Mouse (Mus musculus) forebrain, embryonic 11.5 days (tissue): ENCODE results near the gene Elk3. TPM values are rescaled to one million over a fixed set of nuclear protein-coding genes. Genes with fewer than 3 reads are reported as not detected.
"Not testable (repeated sequence)": the region's sequence is repeated elsewhere in the genome, so short reads cannot be mapped to it uniquely, and the experiment has no call there.

Experiments used
- ATAC-seq: fragments of 200-750 bp; cut with Nextera tagmentation; replicated peaks from 2 replicates; pipeline ENCODE4 v1.8.0; 2017; ENCODE audit warnings: moderate TSS enrichment; ENCODE audit not compliant: low FRiP score
- DNase-seq: peaks from one replicate; pipeline ENCODE4 v3.0.0-alpha.2; 2017; ENCODE audit warnings: low spot score
- H3K27ac ChIP-seq: fragments of 300-500 bp; sonication (generic); 2 replicates; pipeline ENCODE4 v1.5.1; 2014; ENCODE audit warnings: low read depth, low read length
- H3K27me3 ChIP-seq: fragments of 300-500 bp; sonication (generic); 2 replicates; pipeline ENCODE4 v1.6.1; 2014; ENCODE audit warnings: mild to moderate bottlenecking, low read length, mixed read lengths; ENCODE audit not compliant: control insufficient read depth, insufficient read depth
- H3K36me3 ChIP-seq: fragments of 300-500 bp; sonication (generic); 2 replicates; pipeline ENCODE4 v1.6.1; 2014; ENCODE audit warnings: mild to moderate bottlenecking, low read length, moderate library complexity, mixed read lengths; ENCODE audit not compliant: control insufficient read depth, insufficient read depth
- H3K4me1 ChIP-seq: fragments of 300-500 bp; sonication (generic); replicated peaks from 2 replicates; pipeline ENCODE4 v1.6.1; 2014; ENCODE audit warnings: low read length, mixed read lengths; ENCODE audit not compliant: control insufficient read depth, insufficient read depth
- H3K4me2 ChIP-seq: fragments of 300-500 bp; sonication (generic); 2 replicates; pipeline ENCODE4 v1.6.1; 2014; ENCODE audit warnings: low read depth, mild to moderate bottlenecking, low read length, moderate library complexity, mixed read lengths; ENCODE audit not compliant: severe bottlenecking
- H3K4me3 ChIP-seq: fragments of 300-500 bp; sonication (generic); 2 replicates; pipeline ENCODE4 v1.5.1; 2014; ENCODE audit warnings: low read depth, low read length
- H3K9ac ChIP-seq: fragments of 300-500 bp; sonication (generic); 2 replicates; pipeline ENCODE4 v1.6.1; 2014; ENCODE audit warnings: low read length
- H3K9me3 ChIP-seq: fragments of 300-500 bp; sonication (generic); 2 replicates; pipeline ENCODE4 v1.6.1; 2016; ENCODE audit warnings: low read length, mixed read lengths; ENCODE audit not compliant: control insufficient read depth
- WGBS: fragments of 180-500 bp; shearing (Covaris S2); extraction: QIAGEN DNeasy Blood & Tissue Kit; methylation state at CpG from one replicate; pipeline ENCODE4 v1.1.7; 2014; 5-methylcytosine and 5-hydroxymethylcytosine counted together
- polyA plus RNA-seq: library from polyadenylated mRNA; unstranded; fragments of >200 nt; fragmentation: Nextera tagmentation; extraction: Ambion mirVana; gene quantifications from 2 replicates; pipeline ENCODE4 v1.2.1, GENCODE M21; 2014

The Elk3 gene
- 13.8 and 16.5 TPM in 2 replicates for polyA plus RNA-seq

GRCm38 (mm10) chr10:93310721-93311411, at the start of gene Elk3:
Gene Elk3, minus strand, starts transcription at chr10:93311135.
- Histone ChIP-seq H3K9me3 (no peaks in the 10 kb centered on the region), H3K4me3 (peak within 1 kb of the TSS; percentile 58), H3K27me3 (peaks cover 2% of the 10 kb centered on the region; the same call in 1 of the 2 replicates), H3K4me1 (peaks cover 2% of the 10 kb centered on the region; the same call in 1 of the 2 replicates), H3K36me3 (no peaks in the 10 kb centered on the region), H3K27ac (peak within 1 kb of the TSS; percentile 55), H3K9ac (peak within 1 kb of the TSS; percentile 73), H3K4me2 (peak within 1 kb of the TSS; percentile 97)
- ATAC-seq (peak; percentile 67), DNase-seq (peak; percentile 82)
- under 1% methylated on average over 49 of the region's 53 CpGs for WGBS

- DNase-seq (no peak), ATAC-seq (no peak)
- 51% methylated on average over 3 of the region's 3 CpGs for WGBS
- no peaks in the 10 kb centered on the region for H3K27me3 ChIP-seq
- H3K4me2 ChIP-seq, result no peak overlapping the region
- H3K36me3 ChIP-seq, result no peaks in the 10 kb centered on the region
- no peaks in the 10 kb centered on the region for H3K9me3 ChIP-seq
- no peaks in the 10 kb centered on the region for H3K4me1 ChIP-seq
- H3K27ac ChIP-seq, result no peak overlapping the region
- no peak overlapping the region for H3K4me3 ChIP-seq
- H3K9ac ChIP-seq, result no peak overlapping the region
These were observed 49.7 kb upstream of the Elk3 start for GRCm38 (mm10) chr10:93360623-93361022.

GRCm38 (mm10) chr10:93360190-93360589, 49.3 kb upstream of the Elk3 start:
- not testable (repeated sequence) for DNase-seq, H3K9me3 ChIP-seq, H3K27ac ChIP-seq, H3K9ac ChIP-seq, H3K4me1 ChIP-seq, H3K27me3 ChIP-seq, H3K36me3 ChIP-seq, H3K4me3 ChIP-seq, H3K4me2 ChIP-seq, ATAC-seq
- 75% methylated on average over 4 of the region's 4 CpGs for WGBS

- Histone ChIP-seq H3K27ac (no peak overlapping the region), H3K4me3 (no peak overlapping the region), H3K9me3 (no peaks in the 10 kb centered on the region), H3K9ac (no peak overlapping the region), H3K4me2 (no peak overlapping the region), H3K36me3 (no peaks in the 10 kb centered on the region), H3K27me3 (no peaks in the 10 kb centered on the region), H3K4me1 (no peaks in the 10 kb centered on the region)
- DNase-seq, result no peak
- no peak for ATAC-seq
- WGBS, result 84% methylated on average over 7 of the region's 7 CpGs
These were observed 48.5 kb upstream of the Elk3 start for GRCm38 (mm10) chr10:93359339-93359863.

DNA sequence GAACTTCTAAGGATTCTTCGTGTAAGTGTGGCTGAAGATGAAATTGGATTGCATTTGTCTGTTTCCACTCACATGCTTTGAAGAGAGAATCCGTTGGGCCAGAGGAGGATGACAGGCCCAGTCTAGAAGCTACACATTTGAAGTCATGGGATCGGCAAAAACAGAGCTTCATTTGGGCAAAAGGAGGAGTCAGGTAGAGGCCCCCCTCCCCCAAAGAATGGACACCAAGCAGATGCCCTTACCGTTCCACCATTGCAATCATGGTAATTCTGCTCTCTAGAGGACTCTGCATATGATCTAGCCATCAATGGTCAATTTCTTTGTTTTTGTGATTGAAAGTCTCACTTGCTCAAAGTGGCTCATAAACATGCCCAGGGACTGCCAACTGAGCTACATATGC, 47.9 kb upstream of the Elk3 start:
- DNase-seq, result no peak
- Histone ChIP-seq H3K4me1 (no peaks in the 10 kb centered on the region), H3K9ac (no peak overlapping the region), H3K27ac (no peak overlapping the region), H3K4me3 (no peak overlapping the region), H3K36me3 (no peaks in the 10 kb centered on the region), H3K27me3 (no peaks in the 10 kb centered on the region), H3K4me2 (no peak overlapping the region), H3K9me3 (no peaks in the 10 kb centered on the region)
- no peak for ATAC-seq
- WGBS, result 87% methylated on average over 4 of the region's 4 CpGs

DNA sequence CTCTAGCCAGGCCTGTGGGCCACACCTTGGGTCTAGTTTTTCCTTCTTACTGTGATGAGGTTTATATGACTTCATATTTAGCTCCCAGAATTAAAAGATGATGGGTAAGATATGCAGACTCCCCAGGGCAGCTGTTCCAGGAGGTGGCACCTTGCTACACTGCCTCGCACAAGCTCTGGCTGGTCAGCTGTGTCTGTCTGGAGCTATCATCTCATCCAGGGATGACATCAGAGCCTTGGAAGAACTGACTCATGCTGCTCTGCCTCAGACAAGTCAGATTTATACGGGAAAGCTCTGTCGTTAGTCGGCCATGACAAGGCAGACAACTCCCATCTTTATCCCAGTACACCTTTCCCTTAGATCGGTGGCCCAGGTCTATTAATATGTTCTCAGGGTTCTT, 46.2 kb upstream of the Elk3 start:
- no peak for ATAC-seq
- Histone ChIP-seq H3K9me3 (no peaks in the 10 kb centered on the region), H3K27me3 (no peaks in the 10 kb centered on the region), H3K27ac (no peak overlapping the region), H3K4me2 (no peak overlapping the region), H3K9ac (no peak overlapping the region), H3K4me3 (no peak overlapping the region), H3K4me1 (no peaks in the 10 kb centered on the region), H3K36me3 (no peaks in the 10 kb centered on the region)
- DNase-seq, result no peak
- WGBS, result 95% methylated on average over 5 of the region's 5 CpGs

GRCm38 (mm10) chr10:93356122-93356521, 45.2 kb upstream of the Elk3 start:
- WGBS, result 89% methylated on average over 9 of the region's 9 CpGs
- H3K36me3 ChIP-seq, result no peaks in the 10 kb centered on the region
- ATAC-seq (no peak), DNase-seq (no peak)
- H3K4me2 ChIP-seq, result no peak overlapping the region
- H3K4me1 ChIP-seq, result no peaks in the 10 kb centered on the region
- H3K9me3 ChIP-seq, result no peaks in the 10 kb centered on the region
- H3K27ac ChIP-seq, result no peak overlapping the region
- no peak overlapping the region for H3K9ac ChIP-seq
- H3K27me3 ChIP-seq, result no peaks in the 10 kb centered on the region
- no peak overlapping the region for H3K4me3 ChIP-seq

GRCm38 (mm10) chr10:93355276-93355927, 44.5 kb upstream of the Elk3 start:
- no peaks in the 10 kb centered on the region for H3K36me3 ChIP-seq
- 45% methylated on average over 8 of the region's 8 CpGs for WGBS
- H3K27me3 ChIP-seq, result no peaks in the 10 kb centered on the region
- H3K4me3 ChIP-seq, result no peak overlapping the region
- H3K27ac ChIP-seq, result no peak overlapping the region
- ATAC-seq, result no peak
- no peaks in the 10 kb centered on the region for H3K4me1 ChIP-seq
- H3K4me2 ChIP-seq, result no peak overlapping the region
- no peak overlapping the region for H3K9ac ChIP-seq
- DNase-seq, result no peak
- no peaks in the 10 kb centered on the region for H3K9me3 ChIP-seq
